Mouse (Mus musculus) embryo, embryonic 11 days (tissue): ENCODE data around the gene 4930522H14Rik.

Experiments
- DNase-seq: peaks from one replicate; pipeline ENCODE4 v3.0.0-alpha.2; 2015

Gene 4930522H14Rik

DNA sequence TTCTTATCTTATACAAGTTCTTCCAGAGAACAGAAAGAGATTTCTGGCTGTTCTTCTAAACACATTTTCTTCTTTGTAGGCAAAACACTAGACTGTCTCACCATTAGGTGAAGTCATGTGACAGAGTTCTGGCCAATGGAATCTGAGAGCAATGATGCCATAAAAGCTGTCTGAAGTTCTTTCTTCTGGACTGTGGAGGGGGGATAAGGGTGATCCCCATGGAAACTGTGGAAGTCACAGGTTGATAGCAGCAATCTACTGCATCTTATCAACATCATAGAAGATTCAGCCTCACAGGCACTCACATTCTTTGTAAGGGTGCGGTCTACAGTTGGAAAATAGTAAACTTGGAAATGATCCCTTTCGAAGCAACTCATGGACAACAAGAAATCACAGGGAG lies at the start of gene 4930522H14Rik:
4930522H14Rik (minus strand) TSS at position 187 of the 400 bp plus-strand sequence.
- DNase-seq: no peak

GRCm38 (mm10) chr4:109578356-109578755 lies 47.3 kb upstream of the 4930522H14Rik start:
- DNase-seq: no peak

- DNase-seq: no peak
These were observed 45.8 kb upstream of the 4930522H14Rik start for GRCm38 (mm10) chr4:109576933-109577332.

- no peak for DNase-seq
These were observed 43.7 kb upstream of the 4930522H14Rik start for GRCm38 (mm10) chr4:109574845-109575244.

DNA sequence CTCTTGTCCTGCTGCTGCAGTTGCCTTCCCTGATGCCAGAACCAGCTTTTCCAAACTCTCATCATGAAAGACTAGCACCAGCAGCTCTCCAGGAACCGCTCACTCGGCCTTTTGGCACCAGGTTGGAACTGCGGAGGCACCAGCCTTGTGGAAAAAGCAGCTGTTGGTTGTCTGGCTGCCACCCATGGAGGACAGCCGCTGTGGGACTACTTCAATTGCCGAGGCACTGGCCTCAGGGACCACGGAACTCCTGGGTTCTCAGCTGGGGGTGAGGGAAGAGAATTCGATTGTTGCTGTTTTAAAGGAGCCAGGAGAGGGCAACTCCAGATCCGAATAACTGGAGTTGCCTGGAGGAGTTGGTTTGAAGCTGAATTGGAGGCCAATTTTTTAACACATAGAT lies 43.2 kb upstream of the 4930522H14Rik start:
- no peak for DNase-seq

- no peak for DNase-seq
These were observed 41.5 kb upstream of the 4930522H14Rik start for GRCm38 (mm10) chr4:109572632-109573031.

DNA sequence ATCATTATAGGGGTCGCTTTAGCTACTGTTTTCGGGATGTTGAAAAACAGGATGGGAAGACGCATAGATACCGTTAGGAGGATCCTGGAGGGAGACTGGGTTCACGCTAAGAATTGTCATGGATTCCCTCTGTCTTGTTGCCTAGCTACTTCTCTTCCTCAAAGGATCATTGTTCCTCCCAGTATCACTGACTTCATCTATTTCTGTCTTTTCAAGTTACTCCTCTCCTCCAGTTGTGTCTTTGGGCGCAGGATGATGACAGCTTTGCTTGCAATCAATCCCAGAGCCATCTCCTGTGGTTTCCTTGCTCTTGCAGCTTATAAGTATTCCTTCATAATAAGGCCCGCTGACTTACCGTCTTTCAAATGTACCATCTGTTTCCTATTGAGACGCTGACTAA lies 38.3 kb upstream of the 4930522H14Rik start:
- no peak for DNase-seq

- peak; percentile 10 for DNase-seq
These were observed 37.9 kb upstream of the 4930522H14Rik start for GRCm38 (mm10) chr4:109568959-109569358.

- no peak for DNase-seq
These were observed 33.6 kb upstream of the 4930522H14Rik start for GRCm38 (mm10) chr4:109564711-109565110.

- DNase-seq: no peak
These were observed 19.4 kb upstream of the 4930522H14Rik start for GRCm38 (mm10) chr4:109550338-109551150.

DNA sequence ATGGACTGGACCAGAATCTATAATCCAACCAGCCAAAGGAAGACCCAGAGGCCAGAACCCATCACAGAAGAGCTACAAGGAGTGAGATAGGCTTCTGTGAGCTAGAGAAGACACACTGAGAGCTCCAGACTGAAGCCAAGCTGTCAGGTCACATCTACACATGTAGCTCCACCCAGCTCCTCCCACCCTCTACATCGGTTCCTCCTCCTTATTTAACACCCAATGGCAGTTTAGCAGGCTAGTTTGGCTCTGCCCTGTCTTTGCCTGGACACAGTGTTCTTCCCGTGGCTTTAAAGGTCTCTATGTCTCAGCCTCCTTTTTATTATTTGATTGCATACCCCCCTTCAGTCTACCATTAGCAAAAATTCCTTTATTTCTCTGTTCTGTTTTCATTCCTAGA lies 16.2 kb upstream of the 4930522H14Rik start:
- DNase-seq: no peak

DNA sequence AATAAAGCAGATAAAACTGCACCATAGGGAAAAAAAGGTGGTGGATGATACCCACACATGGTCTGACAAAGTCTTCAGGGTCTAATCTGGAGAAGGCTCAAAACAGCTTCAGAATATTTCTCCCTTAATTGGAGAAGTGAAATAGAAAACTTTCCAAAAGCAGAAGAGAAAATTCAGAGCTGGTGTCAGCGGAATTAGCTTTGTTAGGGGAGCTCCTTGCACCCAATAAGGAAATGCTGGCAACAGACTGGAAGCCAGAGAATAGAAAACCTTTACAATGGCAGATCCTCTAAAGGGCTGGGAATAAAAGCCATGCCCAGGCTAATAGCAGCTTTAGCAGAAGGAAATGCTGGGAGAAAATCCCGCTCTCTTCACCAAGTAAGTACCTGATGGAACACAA lies 15.4 kb upstream of the 4930522H14Rik start:
- DNase-seq: no peak

- peak; percentile 16 for DNase-seq
These were observed 766 bp downstream of the 4930522H14Rik start for GRCm38 (mm10) chr4:109530245-109530816.

DNA sequence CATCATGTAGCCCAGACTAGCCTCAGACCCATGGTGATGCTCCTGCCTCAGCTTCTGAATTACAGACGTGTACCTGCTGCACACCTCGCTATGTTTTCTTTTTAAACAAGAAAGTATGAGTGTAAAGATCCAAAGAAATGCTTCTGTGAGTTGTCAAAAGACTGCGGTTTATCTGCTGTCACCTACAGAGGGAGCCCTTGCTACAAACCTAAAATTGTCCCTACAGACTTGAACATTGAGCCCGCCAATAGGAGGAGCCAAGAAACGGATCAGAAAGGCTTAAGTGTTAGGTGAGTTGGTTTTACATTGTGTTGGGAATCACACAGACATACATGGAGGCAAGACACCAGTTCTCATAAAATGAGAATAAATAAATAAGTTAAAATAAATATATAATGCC lies 26.2 kb downstream of the 4930522H14Rik start:
- DNase-seq: peak; percentile 79

DNA sequence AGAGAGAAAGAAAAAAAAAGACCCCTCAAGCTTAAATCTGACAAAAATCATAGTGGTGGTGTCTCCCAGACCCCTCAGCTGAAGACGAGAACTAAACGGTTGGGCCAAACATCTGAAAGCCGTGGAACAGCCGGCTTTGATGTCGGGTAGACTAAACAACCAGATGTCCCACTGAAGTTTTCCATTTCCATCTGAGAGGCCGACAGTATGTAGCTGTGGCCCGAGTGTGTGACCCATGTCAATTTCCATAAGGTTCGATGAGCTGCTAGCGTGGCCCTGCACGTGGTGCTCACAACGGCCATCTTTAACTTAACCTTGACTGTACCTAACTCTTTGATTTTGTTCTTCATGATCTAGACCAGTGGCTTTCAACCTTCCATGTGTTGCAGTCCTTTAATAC lies 32.6 kb downstream of the 4930522H14Rik start:
- peak; percentile 11 for DNase-seq

DNA sequence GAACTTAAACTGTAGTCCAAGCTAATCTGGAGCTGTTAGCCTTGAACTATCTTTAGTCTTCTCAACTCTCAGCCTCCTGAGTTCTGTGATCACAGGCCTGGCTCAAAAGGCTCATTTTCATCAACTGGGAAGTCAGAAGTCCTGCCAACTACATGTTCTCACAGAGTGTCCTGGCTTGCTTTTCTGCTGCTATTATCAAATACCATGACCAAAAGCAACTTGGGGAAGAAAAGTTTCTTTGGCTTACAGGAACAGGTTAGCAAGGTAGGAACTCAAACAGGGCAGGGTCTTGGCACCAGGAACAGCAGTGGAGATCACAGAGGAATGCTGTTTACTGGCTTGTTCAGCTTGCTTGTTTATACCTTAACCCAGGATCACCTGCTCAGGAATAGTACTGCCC lies 37.5 kb downstream of the 4930522H14Rik start:
- no peak for DNase-seq

- DNase-seq: no peak
These were observed 42.3 kb downstream of the 4930522H14Rik start for GRCm38 (mm10) chr4:109488812-109489211.

- no peak for DNase-seq
These were observed 46.5 kb downstream of the 4930522H14Rik start, which contains the start of gene Rnf11 for GRCm38 (mm10) chr4:109484621-109485020. Gene Rnf11 (minus strand): TSS chr4:109484728.

DNA sequence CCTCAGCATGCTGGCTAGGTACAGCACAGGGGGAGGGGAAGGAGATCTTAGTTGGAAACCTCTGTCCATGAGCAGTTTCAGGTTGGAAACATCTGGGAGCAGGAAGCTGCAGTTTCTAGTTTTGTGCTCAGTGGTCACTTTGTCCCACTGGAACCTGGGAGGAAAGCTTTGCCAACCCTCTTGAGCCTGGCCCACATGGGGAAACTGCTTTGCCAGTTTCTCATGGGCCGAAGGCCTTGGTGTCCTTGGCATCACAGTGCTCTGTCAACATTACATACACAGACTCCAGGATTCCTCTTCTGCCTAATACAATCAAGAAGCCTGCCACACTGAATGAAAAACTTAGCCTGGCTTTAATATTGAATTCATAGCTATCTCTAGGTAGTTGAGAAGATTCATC lies 48.4 kb downstream of the 4930522H14Rik start:
- no peak for DNase-seq

DNA sequence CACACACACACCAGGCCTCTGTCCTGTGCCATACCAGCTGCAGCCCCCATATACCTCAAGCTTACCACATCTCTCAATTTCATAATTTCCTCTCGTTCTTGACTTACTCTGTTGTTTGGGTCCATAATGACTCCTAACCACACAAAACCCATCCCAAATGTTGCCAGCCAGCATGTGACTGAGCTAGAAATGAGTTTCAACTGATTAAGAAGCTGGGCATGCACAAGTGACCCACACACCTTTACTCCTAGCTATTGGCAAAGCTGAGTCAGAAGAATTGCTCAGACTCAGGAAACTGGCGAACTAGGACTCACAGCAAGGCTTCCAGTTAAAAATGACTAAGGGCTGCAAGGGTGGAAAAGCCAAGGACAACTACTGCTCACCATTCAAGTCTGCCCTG lies 49.7 kb downstream of the 4930522H14Rik start:
- no peak for DNase-seq

GRCm38 (mm10) chr4:109477454-109477853 lies 53.6 kb downstream of the 4930522H14Rik start:
- DNase-seq: no peak

DNA sequence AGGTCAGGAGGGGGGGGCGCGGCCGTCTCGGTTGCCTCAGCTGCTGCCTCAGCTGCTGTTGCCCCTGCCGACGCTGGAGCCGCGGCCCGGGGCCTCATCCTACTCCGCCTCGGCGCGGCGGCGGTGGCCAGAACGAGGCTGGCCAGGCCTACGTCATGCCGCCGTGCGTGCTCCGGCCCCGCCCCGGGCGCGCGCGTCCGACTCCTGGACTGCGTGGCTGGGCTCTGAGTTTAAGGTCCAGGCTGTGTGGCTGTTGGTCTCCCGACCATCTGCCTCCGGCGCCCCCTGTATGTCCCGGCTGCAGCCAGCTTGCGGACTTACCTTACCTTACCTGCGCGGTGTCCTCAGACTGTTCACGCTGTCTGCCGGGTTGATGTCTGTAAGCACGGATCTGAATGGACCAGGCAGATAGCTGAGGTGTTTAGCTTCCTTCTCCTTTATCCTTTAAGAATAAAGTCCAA lies 54.5 kb downstream of the 4930522H14Rik start:
- DNase-seq: peak; percentile 97

- peak; percentile 72 for DNase-seq
These were observed 55.2 kb downstream of the 4930522H14Rik start for GRCm38 (mm10) chr4:109475577-109476553.
